Mouse (Mus musculus) hindbrain, embryonic 12.5 days (tissue): ENCODE measurements at regions not wholly inside any gene's neighbourhood (a gene's known extent, or its start where the extent isn't known, plus 50 kb on each side); places are given as distances from the start of the nearest gene placed in this dataset.

Experiments
- ATAC-seq: fragments of 200-750 bp; cut with Nextera tagmentation; 2 replicates; pipeline ENCODE4 v1.8.0; 2017; ENCODE audit warnings: moderate TSS enrichment; ENCODE audit not compliant: low FRiP score
- H3K27ac ChIP-seq: fragments of 300-500 bp; sonication (generic); 2 replicates; pipeline ENCODE4 v1.5.1; 2016; ENCODE audit warnings: mild to moderate bottlenecking
- H3K27me3 ChIP-seq: fragments of 300-500 bp; sonication (generic); 2 replicates; pipeline ENCODE4 v1.6.1; 2016; ENCODE audit warnings: mild to moderate bottlenecking
- H3K36me3 ChIP-seq: fragments of 300-500 bp; sonication (generic); 2 replicates; pipeline ENCODE4 v1.6.1; 2016; ENCODE audit warnings: mild to moderate bottlenecking
- H3K4me1 ChIP-seq: fragments of 300-500 bp; sonication (generic); 2 replicates; pipeline ENCODE4 v1.6.1; 2016
- H3K4me2 ChIP-seq: fragments of 300-500 bp; sonication (generic); replicated peaks from 2 replicates; pipeline ENCODE4 v1.6.1; 2016; ENCODE audit warnings: mild to moderate bottlenecking
- H3K4me3 ChIP-seq: fragments of 300-500 bp; sonication (generic); 2 replicates; pipeline ENCODE4 v1.5.1; 2016; ENCODE audit warnings: mild to moderate bottlenecking
- H3K9ac ChIP-seq: fragments of 300-500 bp; sonication (generic); 2 replicates; pipeline ENCODE4 v1.6.1; 2016; ENCODE audit warnings: mild to moderate bottlenecking, moderate library complexity
- H3K9me3 ChIP-seq: fragments of 300-500 bp; sonication (generic); replicated peaks from 2 replicates; pipeline ENCODE4 v1.6.1; 2016; ENCODE audit warnings: mild to moderate bottlenecking
- WGBS: fragments of 180-500 bp; shearing (Covaris S2); methylation state at CpG from one replicate; pipeline ENCODE4 v1.1.7; 2016; 5-methylcytosine and 5-hydroxymethylcytosine counted together

DNA sequence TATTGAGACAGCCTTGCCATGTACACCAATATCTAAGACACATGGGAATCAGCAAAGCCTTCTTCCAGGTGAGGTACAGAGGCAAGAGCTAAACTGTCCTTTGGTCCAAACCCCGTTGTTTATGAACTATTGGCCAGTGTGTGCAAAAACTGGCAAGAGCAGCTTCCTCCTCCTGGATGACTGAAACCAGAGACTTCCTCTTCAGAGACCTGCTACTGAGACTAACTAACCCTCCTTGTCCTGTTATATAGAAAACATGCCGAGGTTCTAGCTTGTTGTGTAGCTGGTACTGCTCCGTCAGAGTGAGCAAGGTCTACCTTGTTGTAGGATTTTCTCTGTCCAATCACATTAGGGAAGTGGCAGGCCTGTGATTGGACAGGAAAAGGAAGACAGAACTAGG lies 174.3 kb upstream of the F930015N05Rik start:
- Histone ChIP-seq H3K27ac (no peak overlapping the region), H3K9ac (no peak overlapping the region), H3K4me3 (no peak overlapping the region), H3K27me3 (no peaks in the 10 kb centered on the region), H3K9me3 (no peaks in the 10 kb centered on the region), H3K36me3 (no peaks in the 10 kb centered on the region), H3K4me1 (no peaks in the 10 kb centered on the region), H3K4me2 (no peak overlapping the region)
- ATAC-seq: no peak
- 87% methylated on average over 3 of the region's 3 CpGs for WGBS

DNA sequence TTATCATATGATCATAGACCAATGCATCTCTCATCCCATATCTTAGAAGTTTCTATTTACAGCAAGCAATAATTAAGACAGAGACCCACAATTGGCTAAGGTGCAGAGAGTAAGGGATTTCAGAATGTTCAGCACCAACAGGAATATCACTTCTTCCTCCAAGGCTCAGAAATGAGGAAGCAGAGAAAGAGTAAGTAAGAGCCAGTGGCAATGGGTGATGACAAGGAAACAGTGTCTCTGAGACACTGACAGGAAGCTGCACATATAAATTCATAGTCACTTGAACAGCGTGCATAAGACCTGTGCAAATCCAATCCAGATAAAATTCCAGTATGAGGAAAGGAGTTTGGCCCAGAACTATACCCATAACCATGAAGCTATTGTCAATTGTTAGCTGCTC lies 178.7 kb upstream of the F930015N05Rik start:
- no peak overlapping the region for H3K27ac ChIP-seq
- no peaks in the 10 kb centered on the region for H3K9me3 ChIP-seq
- no peak for ATAC-seq
- H3K4me2 ChIP-seq: no peak overlapping the region
- WGBS: 67% methylated on average over 1 of the region's 1 CpGs
- H3K4me1 ChIP-seq: no peaks in the 10 kb centered on the region
- no peaks in the 10 kb centered on the region for H3K27me3 ChIP-seq
- no peak overlapping the region for H3K9ac ChIP-seq
- H3K36me3 ChIP-seq: no peaks in the 10 kb centered on the region
- no peak overlapping the region for H3K4me3 ChIP-seq

DNA sequence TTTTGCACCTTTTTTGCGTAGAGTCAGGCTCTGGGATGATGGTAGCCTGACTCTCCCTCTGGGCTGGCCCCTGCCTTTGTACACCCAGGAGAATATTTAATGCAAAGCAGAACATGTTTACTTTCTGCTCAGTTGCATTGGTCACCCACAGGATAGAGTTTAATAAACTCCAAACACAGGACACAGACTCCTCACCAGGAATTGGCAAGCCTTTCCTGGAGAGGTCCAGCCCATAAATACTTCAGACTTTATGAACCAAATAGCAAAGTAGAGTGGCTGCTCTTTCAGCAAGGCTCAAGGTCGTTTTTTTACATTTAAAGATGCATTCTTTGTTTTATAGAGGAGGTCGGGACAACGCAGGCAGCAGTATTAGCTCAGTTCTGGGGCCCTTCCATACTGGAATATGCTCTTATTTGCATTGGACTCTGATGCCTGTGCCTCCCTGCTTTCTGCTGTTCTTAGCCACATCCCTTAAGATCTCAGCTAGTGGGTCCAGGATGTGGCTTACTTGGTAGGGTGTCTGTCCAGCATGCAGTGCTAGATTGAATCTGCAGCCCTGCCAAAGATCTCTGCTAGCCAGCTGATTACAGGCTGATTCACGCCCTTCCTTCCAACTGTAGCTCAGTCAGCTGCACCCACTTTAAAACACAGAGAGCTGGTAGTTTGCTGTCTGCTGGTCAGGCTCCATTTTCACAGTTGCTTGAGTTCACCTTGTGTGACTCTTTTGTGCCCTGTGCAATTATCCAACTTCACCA lies 182.4 kb upstream of the F930015N05Rik start:
- H3K4me1 ChIP-seq: no peaks in the 10 kb centered on the region
- ATAC-seq: no peak
- WGBS: 60% methylated on average over 5 of the region's 5 CpGs
- H3K9ac ChIP-seq: no peak overlapping the region
- H3K36me3 ChIP-seq: no peaks in the 10 kb centered on the region
- no peak overlapping the region for H3K4me2 ChIP-seq
- no peaks in the 10 kb centered on the region for H3K9me3 ChIP-seq
- no peaks in the 10 kb centered on the region for H3K27me3 ChIP-seq
- H3K27ac ChIP-seq: no peak overlapping the region
- no peak overlapping the region for H3K4me3 ChIP-seq

DNA sequence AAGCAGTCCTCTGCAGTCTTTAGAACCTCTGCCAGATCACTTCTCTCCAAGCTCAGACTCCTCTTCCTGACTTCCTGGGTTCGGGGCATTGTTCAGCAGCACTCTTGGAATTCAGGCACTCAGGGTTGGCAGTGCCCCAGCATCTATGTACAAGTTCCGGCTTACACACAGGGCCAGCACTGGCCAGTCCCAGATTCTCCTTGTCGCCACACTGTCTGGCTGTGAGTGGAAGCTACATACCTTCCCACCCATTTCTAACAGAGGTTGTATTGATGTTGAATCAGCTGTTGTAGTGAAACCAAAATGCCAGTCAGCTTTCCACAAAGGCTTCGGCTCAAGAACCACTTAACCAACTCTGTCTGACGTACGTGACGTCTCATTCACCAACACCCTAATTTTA lies 190.7 kb upstream of the F930015N05Rik start:
- no peak for ATAC-seq
- no peak overlapping the region for H3K9ac ChIP-seq
- no peaks in the 10 kb centered on the region for H3K36me3 ChIP-seq
- no peak overlapping the region for H3K27ac ChIP-seq
- no peak overlapping the region for H3K4me2 ChIP-seq
- no peak overlapping the region for H3K4me3 ChIP-seq
- H3K9me3 ChIP-seq: no peaks in the 10 kb centered on the region
- 87% methylated on average over 7 of the region's 7 CpGs for WGBS
- H3K27me3 ChIP-seq: no peaks in the 10 kb centered on the region
- H3K4me1 ChIP-seq: no peaks in the 10 kb centered on the region

DNA sequence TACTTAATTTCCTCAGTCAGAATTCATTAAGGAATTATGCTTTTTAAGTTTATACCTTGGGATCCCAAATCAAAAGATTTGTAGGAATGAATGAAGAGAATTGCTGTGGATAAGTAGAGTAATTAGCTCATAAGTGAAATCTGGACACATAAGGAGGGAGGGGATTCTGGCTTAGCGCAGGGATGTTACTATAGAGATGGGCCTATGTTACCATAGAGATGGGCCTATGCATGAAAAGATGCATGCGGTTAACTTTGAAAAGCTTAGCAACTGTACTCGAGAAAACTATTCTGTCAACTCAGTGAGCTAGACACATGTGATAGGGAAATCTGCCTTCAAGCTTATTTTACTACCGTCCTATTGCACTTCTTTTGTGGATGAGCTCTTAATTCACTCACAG lies 204.5 kb upstream of the F930015N05Rik start:
- H3K4me1 ChIP-seq: no peaks in the 10 kb centered on the region
- no peaks in the 10 kb centered on the region for H3K27me3 ChIP-seq
- no peak overlapping the region for H3K27ac ChIP-seq
- H3K4me3 ChIP-seq: no peak overlapping the region
- ATAC-seq: no peak
- H3K36me3 ChIP-seq: no peaks in the 10 kb centered on the region
- no peak overlapping the region for H3K9ac ChIP-seq
- H3K9me3 ChIP-seq: peaks cover 10% of the 10 kb centered on the region; the same call in 1 of the 2 replicates
- H3K4me2 ChIP-seq: no peak overlapping the region
- WGBS: 51% methylated on average over 4 of the region's 4 CpGs

DNA sequence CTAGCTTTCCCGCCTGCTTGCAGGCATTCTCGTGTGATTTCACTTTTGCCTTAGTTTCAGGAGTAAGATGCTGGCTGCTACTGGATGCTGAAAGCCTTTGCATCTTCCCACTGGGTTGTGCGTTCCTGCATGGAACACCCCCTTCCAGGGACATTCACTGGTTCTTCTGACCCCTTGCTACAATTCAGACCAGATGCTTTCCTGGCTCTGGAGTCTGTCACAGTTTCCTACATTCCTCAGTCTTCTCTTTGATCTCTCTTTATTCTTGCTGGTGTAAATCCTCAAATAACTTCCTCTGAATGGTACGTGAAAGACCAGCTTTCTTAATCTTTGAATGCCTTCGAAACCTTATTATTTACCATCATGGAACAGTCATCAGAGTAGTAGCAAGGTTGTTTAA lies 206.7 kb upstream of the F930015N05Rik start:
- H3K9ac ChIP-seq: no peak overlapping the region
- H3K4me3 ChIP-seq: no peak overlapping the region
- H3K27me3 ChIP-seq: no peaks in the 10 kb centered on the region
- H3K4me1 ChIP-seq: no peaks in the 10 kb centered on the region
- no peaks in the 10 kb centered on the region for H3K9me3 ChIP-seq
- no peaks in the 10 kb centered on the region for H3K36me3 ChIP-seq
- WGBS: 69% methylated on average over 5 of the region's 5 CpGs
- no peak overlapping the region for H3K4me2 ChIP-seq
- ATAC-seq: no peak
- H3K27ac ChIP-seq: no peak overlapping the region

DNA sequence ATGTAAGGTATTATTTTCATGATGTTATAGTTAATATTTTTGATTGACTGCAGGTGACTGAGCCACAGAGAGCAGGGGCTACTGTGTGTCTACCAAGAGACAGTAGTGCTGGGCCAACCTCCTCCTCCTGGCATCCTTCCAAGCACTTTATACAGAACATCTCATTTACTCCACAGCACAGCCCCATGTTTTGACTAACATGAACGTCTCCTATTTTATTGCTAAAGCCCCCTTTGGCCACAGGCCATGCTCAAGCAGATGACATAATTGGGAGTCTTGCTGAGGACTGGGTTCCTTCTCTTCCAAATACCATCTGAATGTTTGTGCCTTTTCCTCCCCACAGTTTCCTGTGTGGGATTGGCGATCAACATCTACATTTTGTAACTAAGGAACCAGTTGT lies 211.5 kb upstream of the F930015N05Rik start:
- Histone ChIP-seq H3K4me1 (no peaks in the 10 kb centered on the region), H3K9me3 (no peaks in the 10 kb centered on the region), H3K27ac (no peak overlapping the region), H3K4me3 (no peak overlapping the region), H3K4me2 (no peak overlapping the region), H3K27me3 (no peaks in the 10 kb centered on the region), H3K9ac (no peak overlapping the region), H3K36me3 (no peaks in the 10 kb centered on the region)
- WGBS: 75% methylated on average over 2 of the region's 2 CpGs
- no peak for ATAC-seq

DNA sequence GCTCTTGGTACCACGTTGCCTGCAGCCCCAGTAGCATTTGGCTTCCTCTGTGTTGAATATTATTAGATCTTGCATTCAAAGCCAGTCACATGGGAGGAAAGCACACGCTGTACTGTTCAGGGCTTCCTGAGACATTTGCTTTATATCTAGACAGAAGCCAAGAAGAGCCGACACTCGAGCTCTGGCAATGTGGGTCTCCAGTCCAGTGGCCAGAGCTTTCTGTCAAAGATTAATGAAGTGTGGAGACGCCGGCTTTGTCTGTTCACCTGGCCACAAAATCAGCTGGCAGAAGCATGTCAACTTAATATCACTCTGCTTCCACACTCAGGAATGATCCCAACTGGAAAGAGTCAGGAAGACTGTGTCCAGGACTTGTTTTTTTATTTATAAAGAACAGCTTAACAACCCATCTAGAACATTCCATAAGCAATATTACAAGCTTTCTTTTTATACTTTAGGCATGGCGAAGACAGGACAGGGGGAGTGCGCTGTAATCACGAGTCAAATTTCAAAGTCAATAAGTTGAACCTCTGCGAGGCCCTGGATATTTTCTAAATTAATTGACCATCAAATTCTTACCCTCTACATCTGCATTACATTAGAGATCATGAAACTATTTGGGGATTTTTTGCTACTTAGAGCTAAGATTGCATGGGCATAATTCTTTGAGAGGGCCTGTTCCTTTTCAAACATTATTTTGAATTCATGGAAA lies 214.3 kb upstream of the F930015N05Rik start:
- ATAC-seq: no peak
- H3K4me2 ChIP-seq: no peak overlapping the region
- H3K4me3 ChIP-seq: no peak overlapping the region
- WGBS: 74% methylated on average over 10 of the region's 10 CpGs
- H3K9me3 ChIP-seq: no peaks in the 10 kb centered on the region
- no peak overlapping the region for H3K27ac ChIP-seq
- H3K4me1 ChIP-seq: no peaks in the 10 kb centered on the region
- no peak overlapping the region for H3K9ac ChIP-seq
- no peaks in the 10 kb centered on the region for H3K27me3 ChIP-seq
- no peaks in the 10 kb centered on the region for H3K36me3 ChIP-seq

DNA sequence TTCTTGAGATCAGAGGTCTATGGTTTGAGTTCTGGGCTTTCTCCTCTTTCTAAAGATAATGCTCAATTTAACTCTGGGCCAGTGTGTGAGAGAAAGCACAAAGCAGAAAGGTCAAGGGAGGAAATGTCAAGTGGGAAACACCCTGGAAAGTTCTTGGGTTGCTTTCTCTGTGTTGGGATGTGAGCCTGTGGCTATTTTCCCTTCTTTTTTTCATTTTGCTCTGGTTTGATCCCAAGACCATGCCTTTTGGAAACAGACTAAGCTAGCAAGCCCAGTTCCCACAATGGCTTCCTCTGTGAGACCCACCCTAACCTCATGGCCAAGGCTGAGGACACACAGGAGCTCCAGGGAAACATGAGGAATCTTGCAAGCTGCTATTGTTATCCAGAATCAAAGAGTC lies 216.4 kb upstream of the F930015N05Rik start:
- ATAC-seq: no peak
- H3K4me2 ChIP-seq: no peak overlapping the region
- H3K4me3 ChIP-seq: no peak overlapping the region
- no peaks in the 10 kb centered on the region for H3K27me3 ChIP-seq
- no peak overlapping the region for H3K9ac ChIP-seq
- no peak overlapping the region for H3K27ac ChIP-seq
- no peaks in the 10 kb centered on the region for H3K4me1 ChIP-seq
- no peaks in the 10 kb centered on the region for H3K36me3 ChIP-seq
- no peaks in the 10 kb centered on the region for H3K9me3 ChIP-seq

DNA sequence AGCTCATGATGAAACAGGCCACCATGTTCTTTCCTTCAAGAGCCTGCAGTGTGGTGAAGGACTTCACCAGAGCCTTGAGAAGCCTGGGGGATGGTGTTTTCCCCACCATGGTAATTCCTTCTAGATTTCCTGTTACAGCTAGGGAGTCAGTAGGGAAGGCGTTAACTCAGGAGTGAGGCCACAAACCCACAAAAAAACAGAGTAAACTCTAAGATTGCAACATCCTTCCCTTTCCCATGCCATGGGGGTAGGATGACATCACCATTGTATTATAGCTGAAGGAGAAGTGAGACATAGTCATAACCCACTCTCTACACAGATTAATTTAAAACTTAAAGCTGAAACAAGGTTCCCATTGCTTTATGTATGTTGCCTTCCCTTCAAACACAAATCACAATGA lies 218.7 kb upstream of the F930015N05Rik start:
- no peak for ATAC-seq
- 97% methylated on average over 1 of the region's 1 CpGs for whole genome bisulfite sequencing
- H3K36me3 ChIP-seq: no peaks in the 10 kb centered on the region
- no peak overlapping the region for H3K27ac ChIP-seq
- H3K9ac ChIP-seq: no peak overlapping the region
- no peaks in the 10 kb centered on the region for H3K27me3 ChIP-seq
- H3K4me1 ChIP-seq: no peaks in the 10 kb centered on the region
- no peak overlapping the region for H3K4me2 ChIP-seq
- H3K4me3 ChIP-seq: no peak overlapping the region
- H3K9me3 ChIP-seq: no peaks in the 10 kb centered on the region

DNA sequence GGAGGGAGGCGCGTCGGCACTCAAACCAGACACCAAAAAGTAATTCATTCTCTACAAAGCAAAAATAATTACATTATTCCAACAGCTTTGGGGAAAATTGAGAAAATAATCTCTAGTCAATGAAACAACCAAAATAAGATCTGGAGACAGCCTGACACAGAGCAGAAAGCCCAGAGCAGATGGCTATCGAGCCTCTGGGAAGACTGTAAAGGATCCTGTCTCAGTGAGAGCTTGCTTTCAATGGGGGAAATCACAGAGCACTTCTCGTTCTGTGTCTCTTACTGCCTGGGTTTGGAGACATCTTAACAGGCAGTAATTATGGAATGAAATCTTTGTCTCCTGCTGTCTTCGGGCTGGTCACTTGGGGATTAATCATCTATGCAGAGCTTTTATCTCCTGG lies 226.7 kb upstream of the F930015N05Rik start:
- WGBS: 28% methylated on average over 6 of the region's 6 CpGs

DNA sequence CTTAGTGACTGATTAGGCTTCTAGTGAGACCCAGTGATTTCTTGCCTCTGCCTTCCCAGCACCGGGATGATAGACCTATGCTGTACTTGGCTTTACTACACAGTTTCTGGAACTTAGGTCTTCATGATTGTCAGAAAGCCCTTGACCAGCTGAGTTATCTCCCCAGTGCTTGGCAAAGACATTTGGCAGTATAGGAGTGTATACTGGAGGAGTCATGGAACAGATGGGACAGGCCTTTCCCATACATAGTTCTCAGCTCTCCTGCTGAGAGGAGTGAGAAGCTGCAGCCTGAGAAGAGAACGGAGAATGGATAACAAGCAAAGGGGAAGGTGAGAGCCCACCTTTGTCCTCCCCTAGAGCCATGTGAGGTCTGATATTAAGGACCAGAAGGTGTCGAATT lies 230.6 kb upstream of the F930015N05Rik start:
- no peaks in the 10 kb centered on the region; the same call in 1 of the 2 replicates for H3K27me3 ChIP-seq
- no peak for ATAC-seq
- H3K4me1 ChIP-seq: peaks cover 5% of the 10 kb centered on the region; the same call in 1 of the 2 replicates
- no peaks in the 10 kb centered on the region for H3K36me3 ChIP-seq
- 81% methylated on average over 3 of the region's 3 CpGs for WGBS
- no peaks in the 10 kb centered on the region for H3K9me3 ChIP-seq
- H3K9ac ChIP-seq: no peak overlapping the region
- no peak overlapping the region for H3K4me2 ChIP-seq
- no peak overlapping the region for H3K27ac ChIP-seq
- H3K4me3 ChIP-seq: no peak overlapping the region

More for the DNA sequence above, 226.7 kb upstream of the F930015N05Rik start:
- H3K4me3 ChIP-seq: no peak overlapping the region
- no peak overlapping the region; the same call in 1 of the 2 replicates for H3K4me2 ChIP-seq
- no peak overlapping the region for H3K27ac ChIP-seq
- H3K36me3 ChIP-seq: no peaks in the 10 kb centered on the region
- H3K4me1 ChIP-seq: peaks cover 5% of the 10 kb centered on the region; the same call in 1 of the 2 replicates
- H3K9ac ChIP-seq: no peak overlapping the region
- no peaks in the 10 kb centered on the region for H3K9me3 ChIP-seq
- no peak for ATAC-seq
- no peaks in the 10 kb centered on the region; the same call in 1 of the 2 replicates for H3K27me3 ChIP-seq

DNA sequence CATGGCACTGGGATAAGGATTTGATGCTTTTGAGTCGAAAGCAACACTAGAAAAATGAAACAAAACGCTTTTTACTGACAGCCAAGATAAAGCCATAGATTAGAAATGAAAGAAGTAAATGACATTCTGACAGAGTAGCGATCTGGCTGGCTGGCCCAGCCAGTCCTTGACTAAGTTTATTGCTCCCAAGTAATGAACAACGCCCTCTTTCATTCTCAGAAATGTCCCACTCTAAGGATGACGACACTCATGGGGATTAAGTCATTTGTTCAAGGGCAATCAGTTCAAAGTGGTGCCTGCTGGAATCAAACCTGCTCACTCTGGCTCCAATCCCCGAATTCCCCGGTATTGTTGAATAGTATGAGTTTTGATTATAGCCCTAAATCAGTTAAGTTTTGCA lies 231.1 kb upstream of the F930015N05Rik start:
- 67% methylated on average over 7 of the region's 7 CpGs for WGBS
- Histone ChIP-seq H3K36me3 (no peaks in the 10 kb centered on the region), H3K9me3 (no peaks in the 10 kb centered on the region), H3K4me3 (no peak overlapping the region), H3K27me3 (no peaks in the 10 kb centered on the region; the same call in 1 of the 2 replicates), H3K27ac (no peak overlapping the region), H3K4me1 (peaks cover 5% of the 10 kb centered on the region; the same call in 1 of the 2 replicates), H3K4me2 (no peak overlapping the region), H3K9ac (no peak overlapping the region)
- ATAC-seq: no peak
